Mouse (Mus musculus) testis, adult 2 months (tissue): Measurements from ENCODE around the gene Tmem211.

Experiments used
- CTCF ChIP-seq: fragments of 200-500 bp; IDR thresholded peaks from 2 replicates; pipeline ENCODE4 v1.5.1; 2012; ENCODE audit warnings: low read depth, mild to moderate bottlenecking, inconsistent platforms, low read length, moderate library complexity; ENCODE audit not compliant: control insufficient read depth, insufficient read depth, insufficient replicate concordance
- POLR2A ChIP-seq: fragments of 200-500 bp; IDR thresholded peaks from 2 replicates; pipeline ENCODE4 v1.6.1; 2012; ENCODE audit warnings: low read depth, mild to moderate bottlenecking, inconsistent platforms, low read length, moderate library complexity; ENCODE audit not compliant: control insufficient read depth

GRCm38 (mm10) chr5:113179451-113179842 is 47.3 kb upstream of the Tmem211 start:
- TF ChIP-seq CTCF = no peak
- no peak for TF ChIP-seq POLR2A
